Mouse (Mus musculus): ENCODE measurements around the gene Gdf1.

Gdf1 gene

DNA sequence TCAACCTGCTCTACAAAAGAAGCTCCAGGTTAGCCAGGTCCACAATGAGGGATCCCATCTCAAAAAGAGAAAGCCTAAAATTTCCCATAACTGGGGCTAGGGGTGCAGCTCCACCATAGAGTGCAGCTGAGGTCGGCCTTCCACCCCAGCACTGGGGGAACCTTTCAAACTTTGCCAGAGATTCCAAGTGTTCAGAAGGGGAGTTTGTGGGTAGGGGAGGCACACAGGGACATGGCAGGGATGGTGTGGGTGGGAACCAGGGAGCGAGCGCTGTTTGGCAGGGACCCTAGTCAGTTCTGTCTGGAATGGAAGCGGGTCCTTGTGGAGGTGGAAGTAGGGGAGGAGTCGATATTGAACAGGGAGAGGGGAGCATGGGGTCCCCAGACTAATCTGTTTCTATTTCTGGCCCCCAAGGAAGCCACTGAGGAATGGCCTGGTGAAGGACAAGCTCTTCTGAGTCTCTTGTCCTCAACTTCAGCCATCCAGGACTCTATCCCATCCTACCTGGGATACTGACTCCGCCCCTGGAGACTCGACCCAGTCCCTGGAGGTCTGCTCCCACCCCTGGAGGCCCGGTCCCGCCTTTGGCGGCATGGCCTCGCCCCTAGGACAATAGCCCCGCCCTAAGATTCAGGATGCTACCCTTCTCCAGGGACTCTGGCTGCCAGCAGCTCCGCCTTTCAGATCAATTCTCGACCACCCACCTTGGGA is at the start of gene Gdf1:
TSS of gene Gdf1 (plus strand) at position 694 of the 711 bp plus-strand sequence.
- DNase-seq, result peak; percentile 31 to 47

DNA sequence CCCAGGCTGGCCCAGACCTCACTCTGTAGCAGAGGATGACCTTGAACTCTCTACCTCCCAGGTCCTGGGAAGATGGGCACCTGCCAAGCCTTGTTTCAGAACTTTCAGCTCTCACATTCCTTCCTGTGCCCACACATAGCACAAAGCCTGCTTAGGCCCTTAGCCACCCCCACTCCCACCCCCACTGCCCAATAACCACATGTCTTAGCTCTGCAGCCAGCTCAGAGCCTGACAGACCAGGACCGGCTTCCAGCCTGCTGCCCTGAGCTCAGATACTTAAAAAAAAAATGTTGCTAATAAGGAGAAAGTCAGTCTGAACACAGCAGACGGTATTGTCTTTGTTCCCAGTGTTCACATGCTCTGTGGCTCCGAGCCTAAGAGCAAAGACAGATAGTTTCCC is 48.6 kb upstream of the Gdf1 start:
- DNase-seq, result no peak

DNA sequence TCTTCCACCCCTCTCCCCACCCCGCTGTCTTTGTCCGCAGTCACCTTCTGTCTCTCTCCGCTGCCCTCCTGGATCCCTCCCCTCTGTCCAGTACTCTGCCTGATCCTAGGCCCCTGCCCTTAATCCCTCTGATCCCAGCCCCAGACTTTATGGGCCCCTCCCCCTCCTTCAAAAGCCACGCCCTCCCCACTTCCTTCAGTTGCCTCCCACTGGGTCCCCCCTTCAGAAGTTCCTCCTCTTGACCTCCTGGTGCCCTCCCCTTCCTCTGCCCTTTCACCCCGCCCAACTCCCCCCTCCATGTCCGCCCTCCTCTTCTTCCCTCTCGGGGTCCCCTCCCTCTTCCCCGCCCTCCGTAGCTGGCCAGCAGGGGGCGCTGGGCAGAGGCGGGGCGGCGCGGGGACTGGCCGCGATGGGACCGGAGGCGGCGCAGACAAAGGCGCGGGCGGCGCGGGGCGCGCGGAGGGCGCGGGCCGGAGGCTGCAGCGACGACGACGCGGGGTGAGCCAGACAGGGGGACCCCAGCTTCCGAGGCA is 46.9 kb upstream of the Gdf1 start, which contains the start of gene Homer3:
TSS of gene Homer3 (plus strand) at position 225 of the 533 bp plus-strand sequence.
- DNase-seq, result peak; percentile 94 to 96

DNA sequence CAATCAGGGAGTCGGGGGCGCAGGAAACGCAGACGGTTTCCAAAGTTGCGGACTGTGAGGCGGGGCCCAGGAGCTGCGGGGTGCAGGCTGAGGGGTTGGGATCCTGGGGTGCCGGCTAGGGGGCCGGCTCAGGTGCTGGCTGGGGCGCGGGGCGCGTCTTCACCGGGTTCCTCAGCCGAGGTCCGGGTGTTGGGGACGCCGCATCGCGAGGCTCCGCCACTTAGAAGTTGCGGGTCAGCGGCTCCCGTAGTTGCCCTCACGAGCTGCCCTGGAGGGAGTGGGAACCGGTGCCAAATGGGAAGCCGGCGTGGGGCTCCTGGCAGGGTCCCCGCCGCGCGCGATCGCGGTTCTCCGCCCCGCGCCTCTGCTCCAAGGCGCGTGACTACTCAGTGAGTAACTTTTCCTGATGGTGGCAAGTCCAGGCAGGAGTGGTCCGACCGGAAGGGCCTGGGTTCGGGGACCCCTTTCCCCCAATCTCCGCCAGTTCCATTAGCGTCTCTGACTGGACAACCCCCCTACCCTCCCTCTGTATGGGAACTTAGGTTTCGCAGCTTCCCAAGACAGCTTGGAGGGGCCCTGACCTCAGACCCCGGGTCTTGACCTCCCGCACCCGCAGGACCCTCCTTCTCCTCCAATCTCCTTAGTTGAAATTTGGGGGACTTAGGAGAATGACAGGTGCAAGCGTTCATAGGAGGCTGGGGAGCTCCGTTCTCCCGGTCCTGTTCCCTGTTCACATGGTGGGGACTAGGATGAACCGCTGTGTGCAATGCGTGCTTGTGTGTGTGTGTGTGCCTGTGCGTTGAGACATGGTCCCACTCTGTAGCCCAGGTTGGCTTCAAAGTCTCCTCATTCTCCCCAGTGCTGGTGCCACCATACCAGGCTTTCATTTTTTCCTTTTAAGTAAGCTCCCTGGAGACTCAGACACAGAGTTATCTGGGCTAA is 46.2 kb upstream of the Gdf1 start:
- peak in 1 of 2 experiments; percentile 45 for DNase-seq

DNA sequence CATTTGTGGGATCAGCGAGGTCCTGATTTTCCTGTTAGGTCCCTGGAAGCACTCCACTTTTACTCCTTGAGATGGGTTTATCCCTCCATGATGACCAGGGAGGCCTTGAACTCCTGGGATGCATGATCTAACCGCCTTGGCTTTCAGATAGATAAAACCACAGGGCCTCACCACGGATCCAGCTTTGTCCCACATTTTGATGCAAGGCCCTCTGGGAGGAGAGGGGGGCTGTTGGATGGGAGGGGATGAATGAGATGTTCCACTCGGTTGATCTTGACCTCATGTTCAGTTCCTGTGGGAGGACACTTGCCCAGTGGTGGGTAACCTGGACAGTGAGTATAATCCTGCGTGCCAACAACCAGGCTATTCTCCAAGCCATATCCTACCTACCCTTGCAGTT is 45.2 kb upstream of the Gdf1 start:
- no peak for DNase-seq

DNA sequence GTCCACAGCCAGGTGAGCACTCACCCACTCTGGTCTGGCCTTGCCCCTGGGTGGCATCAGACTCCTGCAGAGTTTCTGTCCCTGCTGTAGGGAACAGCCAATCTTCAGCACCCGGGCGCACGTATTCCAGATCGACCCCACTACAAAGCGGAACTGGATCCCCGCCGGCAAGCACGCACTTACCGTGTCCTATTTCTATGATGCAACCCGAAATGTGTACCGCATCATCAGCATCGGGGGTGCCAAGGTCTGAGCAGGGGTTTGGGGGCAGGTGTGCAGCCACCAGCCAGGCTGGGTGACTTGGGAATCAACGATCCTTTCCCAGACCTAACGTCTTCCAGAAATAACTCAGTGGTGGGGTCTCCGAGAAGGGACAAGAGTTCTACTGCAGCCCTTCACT is 44.3 kb upstream of the Gdf1 start:
- DNase-seq, result no peak

DNA sequence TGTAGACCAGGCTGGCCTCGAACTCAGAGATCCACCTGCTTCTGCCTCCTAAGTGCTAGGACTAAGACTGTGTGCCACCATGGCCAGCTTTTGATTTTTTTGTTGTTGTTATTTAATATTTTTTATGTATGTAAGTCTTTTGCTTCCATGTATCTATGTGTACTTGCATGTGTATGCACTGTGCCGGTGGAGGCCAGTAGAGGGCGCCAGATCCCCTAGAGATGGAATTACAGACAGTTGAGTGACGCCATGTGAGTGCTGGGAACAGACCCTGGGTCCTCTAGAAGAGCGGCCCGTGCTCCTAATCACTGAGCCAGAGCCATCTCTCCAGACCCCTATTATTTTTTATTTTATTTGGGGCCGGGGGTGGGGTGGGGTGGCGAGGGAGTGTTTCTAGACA is 42.9 kb upstream of the Gdf1 start:
- DNase-seq, result no peak

DNA sequence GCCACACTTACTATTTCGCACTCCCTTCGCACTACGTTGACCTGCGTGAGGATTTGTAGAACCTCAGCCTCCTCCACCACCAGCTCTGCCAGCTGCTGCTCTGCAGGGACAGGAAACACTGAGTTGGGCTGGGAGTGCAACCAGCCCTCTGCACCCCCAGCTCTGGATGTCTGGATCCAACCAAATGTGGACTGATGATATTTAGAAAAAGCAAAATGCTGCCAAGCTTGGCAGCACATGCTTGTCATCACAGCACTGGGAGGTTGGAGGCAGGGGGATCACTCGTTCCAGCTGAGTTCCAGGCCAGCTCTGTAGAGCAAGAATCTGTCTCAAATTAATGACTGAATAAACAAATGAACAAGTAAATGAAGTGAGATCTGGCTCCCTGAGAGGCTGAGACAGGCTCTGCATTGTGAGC is 35.6 kb upstream of the Gdf1 start:
- DNase-seq, result no peak

DNA sequence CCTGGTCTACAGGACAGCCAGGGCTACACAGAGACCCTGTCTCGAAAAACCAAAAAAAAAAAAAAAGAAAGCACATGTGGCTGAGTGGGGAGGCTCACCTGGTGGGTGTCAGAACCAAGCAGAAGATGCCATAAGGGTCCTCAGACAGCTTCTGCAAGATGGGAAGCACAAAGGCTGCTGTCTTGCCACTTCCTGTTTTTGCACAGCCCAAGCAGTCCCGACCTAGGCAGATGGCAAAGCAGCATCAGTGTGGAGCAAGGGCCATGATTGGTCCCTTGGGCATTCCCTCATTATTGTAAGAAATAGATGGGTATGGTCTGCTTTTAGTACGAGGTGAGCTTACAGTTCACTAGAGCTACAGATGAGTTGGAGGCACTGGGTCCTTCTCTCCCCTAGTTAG is 28.7 kb upstream of the Gdf1 start:
- DNase-seq, result no peak

DNA sequence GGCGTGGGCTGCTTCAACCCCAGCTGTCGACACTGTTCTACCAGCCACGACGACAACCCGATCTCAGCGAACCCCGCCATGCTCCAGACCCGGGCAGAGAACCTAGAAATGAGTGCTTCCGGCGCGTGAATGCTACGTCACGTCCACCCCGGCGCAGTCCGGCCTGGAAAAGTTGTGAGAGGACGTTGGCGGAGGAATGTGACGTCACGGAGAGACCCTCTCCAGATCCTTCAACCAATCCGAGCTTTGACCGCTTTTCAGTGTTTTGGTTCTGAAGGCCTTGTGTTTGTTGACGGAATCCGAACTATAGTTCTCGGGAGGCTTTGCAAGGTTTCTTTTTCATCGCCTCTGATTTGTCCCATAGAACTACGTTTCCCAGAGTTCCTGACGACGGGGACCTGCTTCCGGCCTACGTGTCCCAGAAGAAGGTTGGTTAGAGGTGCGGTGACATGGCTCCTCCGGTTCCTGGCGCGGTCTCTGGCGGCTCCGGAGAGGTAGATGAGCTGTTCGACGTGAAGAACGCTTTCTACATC is 27.2 kb upstream of the Gdf1 start, which contains the start of the genes Ddx49 and Cope:
TSS of gene Ddx49 (minus strand) at position 132 of the 533 bp plus-strand sequence.
TSS of gene Cope (plus strand) at position 161 of the 533 bp plus-strand sequence.
- peak; percentile 96 to 97 for DNase-seq

DNA sequence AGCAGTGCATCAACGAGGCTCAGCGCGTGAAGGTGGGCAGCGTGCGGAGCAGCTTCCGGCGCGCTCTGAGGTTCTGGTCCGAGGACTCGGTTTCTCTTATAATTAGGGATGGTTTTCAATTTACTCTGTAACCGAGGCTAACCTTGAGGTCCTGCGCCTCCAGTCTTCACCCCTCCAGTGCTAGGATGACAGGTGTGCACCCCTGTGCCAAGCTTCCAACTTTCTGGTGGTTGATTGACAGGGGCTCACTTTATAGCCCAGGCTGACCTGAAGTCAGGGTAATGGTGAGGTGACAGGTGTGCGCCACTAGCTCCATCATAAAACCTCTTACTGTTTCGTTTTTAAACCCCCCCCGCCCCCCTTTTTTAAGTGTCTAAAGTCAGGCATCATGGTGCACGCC is 26.7 kb upstream of the Gdf1 start:
- DNase-seq, result no peak

DNA sequence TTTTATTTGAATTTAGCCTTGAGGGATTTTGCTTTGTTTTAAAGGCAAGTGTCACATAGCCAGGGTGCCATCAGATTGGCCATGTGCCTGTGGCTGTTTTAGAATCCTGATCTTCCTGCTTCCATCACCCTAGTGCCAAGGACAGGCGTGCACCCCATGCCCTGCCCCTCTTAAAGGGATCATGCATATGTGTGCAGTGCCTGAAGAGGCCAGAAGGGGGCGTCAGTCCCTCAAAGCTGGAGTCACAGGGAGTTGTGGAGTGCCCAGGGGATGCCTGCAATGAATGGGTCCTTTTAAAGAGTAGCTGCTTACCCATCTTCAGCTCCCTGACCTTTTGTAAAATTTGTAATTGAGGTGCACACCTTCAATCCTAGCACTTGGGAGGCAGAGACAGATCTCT is 20.3 kb upstream of the Gdf1 start:
- DNase-seq, result peak in 1 of 2 experiments; percentile 61

DNA sequence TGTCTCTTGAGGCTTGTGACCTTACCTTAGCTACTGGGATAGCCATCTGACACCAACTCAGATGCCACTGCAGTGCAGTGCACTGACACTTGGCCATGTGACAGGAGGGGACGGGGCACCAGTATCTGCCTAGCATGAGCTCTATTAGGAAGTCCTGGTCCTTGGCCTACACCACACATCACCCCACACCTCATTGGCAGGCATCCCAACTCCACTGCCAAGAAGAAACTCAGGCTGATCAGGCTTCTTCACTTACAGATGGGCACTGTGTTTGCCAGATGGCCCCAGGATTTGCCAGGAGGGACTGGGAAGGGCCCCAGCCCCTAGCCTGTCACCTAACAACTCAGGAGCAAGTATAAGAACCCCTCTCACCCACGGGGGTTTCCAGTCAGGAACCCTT is 16.2 kb upstream of the Gdf1 start:
- no peak for DNase-seq

DNA sequence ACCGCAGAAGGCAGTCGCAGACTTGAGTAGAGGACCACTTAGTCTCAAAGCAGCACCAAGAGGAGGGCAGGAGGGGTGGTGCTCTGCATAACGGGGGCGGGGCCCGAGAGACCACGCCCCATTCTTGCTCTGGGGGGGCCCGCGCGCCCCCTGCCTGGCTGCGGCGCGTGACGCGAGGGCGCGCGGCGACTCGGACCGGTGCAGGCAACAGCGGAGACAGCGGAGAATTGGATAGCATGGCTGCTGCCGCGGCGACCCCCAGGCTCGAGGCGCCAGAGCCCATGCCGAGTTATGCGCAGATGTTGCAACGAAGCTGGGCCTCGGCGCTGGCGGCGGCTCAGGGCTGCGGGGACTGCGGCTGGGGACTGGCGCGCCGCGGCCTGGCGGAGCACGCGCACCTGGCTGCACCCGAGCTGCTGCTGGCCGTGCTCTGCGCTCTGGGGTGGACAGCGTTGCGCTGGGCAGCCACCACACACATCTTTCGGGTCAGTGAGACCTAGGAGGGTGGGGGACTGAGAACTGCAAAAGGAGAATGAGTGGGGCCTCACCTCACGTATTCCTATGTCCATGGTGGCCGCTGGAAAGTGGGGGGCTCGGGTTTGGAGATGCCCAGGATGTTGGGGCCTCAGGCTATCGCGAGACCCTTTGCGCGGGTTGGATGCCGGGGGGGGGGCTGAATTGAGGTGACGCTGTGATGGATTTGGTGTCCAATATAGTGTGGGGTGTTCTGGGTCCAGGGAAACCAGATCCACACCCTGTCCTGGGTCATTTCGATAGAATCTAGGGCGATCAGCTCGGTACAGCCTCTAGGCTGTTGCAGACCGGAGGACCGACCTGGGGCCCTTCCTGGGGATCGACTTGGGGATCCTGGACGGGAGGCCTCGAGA is 13.8 kb upstream of the Gdf1 start, which contains the start of gene Cers1:
TSS of gene Cers1 (plus strand) at position 152 of the 887 bp plus-strand sequence.
- peak; percentile 79 to 85 for DNase-seq

DNA sequence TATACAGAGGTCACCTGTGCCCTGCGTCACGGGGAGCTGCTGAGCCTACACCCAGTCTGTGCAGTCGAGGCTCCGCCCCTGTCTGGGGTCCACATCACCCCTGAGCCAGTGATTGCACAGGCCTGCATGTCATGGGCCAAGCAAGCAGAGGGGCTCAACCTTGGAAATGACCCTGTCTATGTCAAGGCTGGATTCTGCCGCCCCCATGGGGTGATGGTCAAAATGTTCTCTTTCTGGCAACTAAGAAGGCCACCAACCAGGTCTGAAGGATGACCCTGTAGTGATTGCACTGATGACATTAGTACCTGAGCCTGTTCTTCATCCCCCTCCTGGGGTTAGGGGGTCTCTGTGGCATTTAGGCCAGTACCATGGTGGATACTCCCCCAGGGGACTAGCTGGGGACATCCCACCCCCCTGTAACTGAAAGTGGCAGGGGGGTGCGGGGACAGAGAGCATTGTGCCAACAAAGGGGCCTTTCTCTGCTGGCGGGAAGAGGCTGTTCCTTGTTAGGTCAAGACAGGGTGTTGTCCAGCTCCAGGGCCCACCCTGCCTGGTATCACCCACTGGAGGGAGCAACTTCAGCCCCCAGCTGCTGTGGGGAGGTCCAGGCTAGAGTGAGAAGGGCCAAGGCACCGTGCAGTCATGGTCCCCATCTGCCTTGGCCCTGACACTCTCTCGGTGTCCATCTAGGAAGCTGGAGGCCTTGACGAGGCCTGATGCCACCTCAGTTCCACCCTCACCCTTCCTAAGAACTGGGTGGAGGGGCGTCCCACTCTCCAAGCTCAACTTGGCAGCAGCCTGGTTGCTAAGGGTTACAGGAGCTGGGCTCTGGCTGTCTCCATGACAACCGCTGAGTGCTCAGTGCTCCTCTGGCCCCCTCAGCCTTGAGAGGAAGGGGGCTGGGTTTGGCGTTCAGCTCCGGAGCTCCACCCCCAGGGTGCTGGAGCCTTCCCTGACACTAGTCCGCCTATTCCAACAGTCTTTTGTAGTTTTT is 12.8 kb upstream of the Gdf1 start:
- DNase-seq, result peak; percentile 68 to 80

DNA sequence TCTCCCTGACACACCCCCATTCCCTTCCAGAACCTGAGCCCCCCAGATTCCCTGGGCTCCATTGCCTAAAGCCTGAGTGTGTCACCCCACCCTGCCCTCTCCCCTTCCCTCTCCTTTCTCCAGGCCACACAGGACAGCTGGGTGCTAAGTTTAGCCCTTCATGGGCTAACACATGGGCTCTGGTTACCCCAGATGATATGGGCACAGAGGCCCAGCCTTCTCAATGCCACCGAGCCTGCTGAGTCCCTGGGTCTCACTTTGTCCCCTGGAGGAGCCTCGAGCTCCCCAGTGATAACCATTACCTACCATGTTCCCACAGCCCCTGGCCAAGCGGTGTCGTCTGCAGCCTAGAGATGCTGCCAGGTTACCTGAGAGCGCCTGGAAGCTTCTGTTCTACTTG is 11.7 kb upstream of the Gdf1 start:
- no peak for DNase-seq

DNA sequence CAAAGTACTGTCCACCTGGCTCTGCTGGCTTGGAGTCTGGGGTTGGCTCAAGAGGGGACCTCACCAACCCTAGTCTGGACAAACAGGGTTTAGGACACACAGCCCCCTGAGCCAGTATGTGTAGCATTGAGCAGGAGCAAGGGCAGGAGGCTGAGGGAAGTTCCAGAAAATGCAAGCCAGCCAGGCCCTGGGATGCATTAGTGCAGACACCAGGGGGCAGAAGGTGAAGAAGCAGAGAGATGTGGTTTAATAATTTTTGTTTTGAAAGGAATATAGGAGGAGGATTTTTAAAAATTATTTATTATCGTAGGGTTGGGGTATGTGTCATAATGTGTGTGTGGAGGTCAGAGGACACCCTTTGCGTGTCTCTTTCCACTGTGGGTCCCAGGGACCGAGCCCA is 5.9 kb upstream of the Gdf1 start:
- DNase-seq, result no peak

DNA sequence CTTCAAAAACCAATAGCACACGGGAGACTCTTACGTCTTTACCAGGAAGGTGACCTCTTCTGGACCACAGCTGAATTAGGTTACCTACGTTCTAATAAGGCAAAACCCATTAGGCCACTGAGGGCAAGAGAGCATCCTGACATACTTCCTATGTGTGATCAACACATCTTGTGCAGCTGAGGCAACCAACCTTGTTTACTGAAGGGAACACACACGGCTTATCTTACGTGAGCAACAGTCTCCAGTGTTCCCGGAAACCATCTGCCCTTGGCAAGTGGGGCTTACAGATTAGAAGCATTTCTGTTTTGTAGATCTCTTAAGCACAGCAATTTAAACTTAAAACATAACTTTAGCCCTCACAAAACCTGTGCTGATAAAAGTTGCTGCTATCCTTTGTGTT is 2.1 kb upstream of the Gdf1 start:
- DNase-seq, result no peak

DNA sequence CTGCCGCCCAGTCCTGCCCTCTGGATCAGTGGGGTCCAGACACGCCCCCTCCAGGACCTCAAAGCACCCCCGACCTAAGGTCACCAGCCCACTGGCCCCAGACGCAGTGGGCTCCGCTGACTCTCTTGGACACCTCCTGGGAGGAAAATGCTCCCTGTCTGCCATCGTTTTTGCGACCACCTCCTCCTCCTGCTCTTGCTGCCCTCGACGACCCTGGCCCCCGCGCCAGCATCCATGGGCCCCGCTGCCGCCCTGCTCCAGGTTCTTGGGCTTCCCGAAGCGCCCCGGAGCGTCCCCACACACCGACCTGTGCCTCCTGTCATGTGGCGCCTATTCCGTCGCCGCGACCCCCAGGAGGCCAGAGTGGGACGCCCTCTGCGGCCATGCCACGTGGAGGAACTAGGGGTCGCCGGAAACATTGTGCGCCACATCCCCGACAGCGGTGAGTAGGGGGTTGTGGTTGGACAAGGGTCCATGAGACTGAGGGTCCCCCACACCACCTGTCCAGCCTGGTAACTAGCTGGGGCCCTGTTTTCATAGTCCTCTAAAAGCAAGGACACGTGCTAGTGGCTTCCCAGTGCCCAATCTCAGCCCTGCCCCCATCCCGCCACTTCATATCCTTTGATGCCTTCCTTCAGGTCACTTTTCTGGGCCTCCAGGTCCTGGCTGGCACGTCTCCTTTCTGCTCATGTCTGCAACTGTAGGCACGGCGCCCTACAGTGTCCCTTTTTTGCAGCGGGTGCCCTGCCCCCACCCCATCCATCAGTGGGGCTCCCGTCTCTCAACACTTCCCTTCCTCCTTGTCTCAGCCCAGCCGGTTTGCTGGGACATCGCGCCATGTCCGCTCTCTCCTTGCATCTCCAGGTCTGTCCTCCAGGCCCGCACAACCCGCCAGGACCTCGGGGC is 471 bp downstream of the Gdf1 start:
- peak in 1 of 2 experiments; percentile 23 for DNase-seq

All from kidney, postnatal 4 days (tissue).